Mouse (Mus musculus): Measurements from ENCODE around the gene Col6a5. TPM values are rescaled to one million over a fixed set of nuclear protein-coding genes. Genes with fewer than 3 reads are reported as not detected.

Gene Col6a5
- polyA plus RNA-seq, 1 experiment from 2014 or later = 0.17 TPM

DNA sequence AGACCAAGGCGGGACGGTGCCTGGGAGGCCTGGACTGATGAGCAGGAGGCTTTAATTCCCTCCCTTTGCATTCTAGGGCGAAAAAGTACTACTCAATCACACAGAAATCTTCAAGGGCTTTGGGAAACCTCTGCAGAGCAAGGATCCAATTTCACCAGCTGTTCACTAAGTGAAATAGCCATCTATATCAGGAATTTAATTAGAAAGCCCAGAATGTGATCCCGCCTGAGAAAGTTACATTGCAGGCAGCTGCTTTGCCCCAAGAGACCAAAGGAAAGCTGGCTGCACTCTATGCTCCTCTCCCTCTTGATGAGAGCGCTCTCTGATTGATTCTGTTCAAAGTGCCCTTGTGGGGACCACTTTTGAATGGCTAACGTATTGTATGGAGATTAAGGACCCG lies 149.0 kb downstream of the Col6a5 start:
- Histone ChIP-seq H3K27ac (replicated peaks) (no peak overlapping the region), H3K9ac (replicated peaks) (no peak overlapping the region), H3K27me3 (no peaks in the 10 kb centered on the region), H3K4me1 (0 out of 2 replicates have a peak, but pooled peaks cover 2% of the 10 kb centered on the region), H3K36me3 (no peaks in the 10 kb centered on the region), H3K4me3 (no peak overlapping the region), H3K9me3 (no peaks in the 10 kb centered on the region), H3K4me2 (replicated peaks) (no peak overlapping the region)
- no peak for ATAC-seq (ENCODE audit: low FRiP score, low read depth)
- WGBS = 53% methylated on average over 7 of the region's 7 CpGs

GRCm38 (mm10) chr9:105808920-105809505 lies 151.4 kb downstream of the Col6a5 start:
- WGBS = 87% methylated on average over 17 of the region's 17 CpGs
- no peak for ATAC-seq (ENCODE audit: low FRiP score, low read depth)

More at GRCm38 (mm10) chr9:105808920-105809505, 151.4 kb downstream of the Col6a5 start:
- Histone ChIP-seq H3K27me3 (no peaks in the 10 kb centered on the region), H3K27ac (replicated peaks) (no peak overlapping the region), H3K9me3 (no peaks in the 10 kb centered on the region), H3K9ac (replicated peaks) (no peak overlapping the region), H3K4me1 (0 out of 2 replicates have a peak, but pooled peaks cover 2% of the 10 kb centered on the region), H3K4me3 (no peak overlapping the region), H3K36me3 (no peaks in the 10 kb centered on the region), H3K4me2 (replicated peaks) (no peak overlapping the region)

Other genes starting within 250 kb of the Col6a5 start
- 0.20 and 0.23 TPM in 2 replicates for gene Col6a6, start 132.5 kb downstream of the Col6a5 start, polyA plus RNA-seq (2016; fragmentation: Nextera tagmentation; extraction: Ambion mirVana)
- 0.29 and 0.32 TPM in 2 replicates for gene Col6a4, start 136.1 kb upstream of the Col6a5 start, polyA plus RNA-seq (2016; fragmentation: Nextera tagmentation; extraction: Ambion mirVana)
- gene Glyctk, start 197.5 kb upstream of the Col6a5 start, polyA plus RNA-seq (2016; fragmentation: Nextera tagmentation; extraction: Ambion mirVana) = 10.8 and 11.0 TPM in 2 replicates
- gene Wdr82, start 210.3 kb upstream of the Col6a5 start, polyA plus RNA-seq (2016; fragmentation: Nextera tagmentation; extraction: Ambion mirVana) = 35.6 and 36.3 TPM in 2 replicates
- gene Ppm1m, start 239.1 kb upstream of the Col6a5 start, polyA plus RNA-seq (2016; fragmentation: Nextera tagmentation; extraction: Ambion mirVana) = 31.9 and 39.1 TPM in 2 replicates
- 53.1 and 58.0 TPM in 2 replicates for gene Twf2, start 242.5 kb upstream of the Col6a5 start, polyA plus RNA-seq (2016; fragmentation: Nextera tagmentation; extraction: Ambion mirVana)